Mouse (Mus musculus) erythroblast, embryonic 14.5 days (primary cell): Measurements from ENCODE around the gene Ccdc33.

Experiments used
- GATA1 ChIP-seq: IDR thresholded peaks from 2 replicates; pipeline ENCODE4 v1.6.1; 2012; ENCODE audit warnings: low read length, inconsistent platforms, mixed read lengths
- TAL1 ChIP-seq: IDR thresholded peaks from 3 replicates; pipeline ENCODE4 v1.6.1; 2012; ENCODE audit warnings: low read length, inconsistent platforms, mixed read lengths

DNA sequence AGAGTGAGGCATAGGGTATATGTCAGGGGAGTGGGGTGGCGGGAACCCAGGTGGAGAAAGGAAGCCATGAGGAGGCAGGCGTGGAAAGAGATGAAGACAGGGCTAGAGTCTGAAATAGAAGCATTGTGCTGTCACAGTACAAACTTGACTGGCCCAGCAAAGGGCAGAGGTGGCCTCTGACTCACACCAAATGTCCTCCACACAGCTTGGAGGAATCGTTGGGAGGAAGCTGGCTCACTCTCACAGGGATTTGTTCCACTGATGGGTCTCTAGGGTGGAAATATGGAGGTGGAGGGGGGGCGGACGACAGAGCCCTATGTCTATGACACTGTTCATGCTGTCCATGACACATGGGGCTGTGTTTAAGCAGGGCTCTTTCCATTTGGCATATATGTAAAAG is 44.5 kb upstream of the Ccdc33 start:
- TF ChIP-seq GATA1 (no peak), TAL1 (no peak)
